Mouse (Mus musculus) left cerebral cortex, adult 11 months (tissue): ENCODE measurements around the gene Gm20388.

Source experiments
- DNase-seq: peaks from one replicate; pipeline ENCODE4 v3.0.0; 2022; ENCODE audit warnings: low spot score

Gm20388 gene

GRCm38 (mm10) chr8:120174606-120175005, 264.0 kb downstream of the Gm20388 start:
- DNase-seq = no peak

DNA sequence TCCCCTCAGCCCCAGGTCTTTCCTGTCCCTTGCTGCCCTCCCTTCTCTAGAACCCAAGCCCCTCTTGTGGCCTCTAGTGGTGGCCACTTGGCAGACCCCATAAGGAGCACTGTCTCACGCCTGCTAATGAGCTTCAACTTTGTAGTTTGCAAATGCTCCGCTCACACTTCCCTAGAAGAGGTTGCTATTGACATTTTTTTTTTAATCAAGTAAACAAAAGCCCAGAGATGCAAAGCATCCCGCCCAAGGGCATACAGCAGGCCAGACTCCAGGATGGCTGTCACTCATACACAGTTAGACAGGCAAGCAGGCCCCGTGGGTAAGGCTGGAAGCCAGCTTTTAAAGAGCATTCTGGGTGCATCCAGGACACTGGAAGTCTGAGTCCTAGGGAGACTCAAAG, 266.0 kb downstream of the Gm20388 start:
- DNase-seq = no peak

DNA sequence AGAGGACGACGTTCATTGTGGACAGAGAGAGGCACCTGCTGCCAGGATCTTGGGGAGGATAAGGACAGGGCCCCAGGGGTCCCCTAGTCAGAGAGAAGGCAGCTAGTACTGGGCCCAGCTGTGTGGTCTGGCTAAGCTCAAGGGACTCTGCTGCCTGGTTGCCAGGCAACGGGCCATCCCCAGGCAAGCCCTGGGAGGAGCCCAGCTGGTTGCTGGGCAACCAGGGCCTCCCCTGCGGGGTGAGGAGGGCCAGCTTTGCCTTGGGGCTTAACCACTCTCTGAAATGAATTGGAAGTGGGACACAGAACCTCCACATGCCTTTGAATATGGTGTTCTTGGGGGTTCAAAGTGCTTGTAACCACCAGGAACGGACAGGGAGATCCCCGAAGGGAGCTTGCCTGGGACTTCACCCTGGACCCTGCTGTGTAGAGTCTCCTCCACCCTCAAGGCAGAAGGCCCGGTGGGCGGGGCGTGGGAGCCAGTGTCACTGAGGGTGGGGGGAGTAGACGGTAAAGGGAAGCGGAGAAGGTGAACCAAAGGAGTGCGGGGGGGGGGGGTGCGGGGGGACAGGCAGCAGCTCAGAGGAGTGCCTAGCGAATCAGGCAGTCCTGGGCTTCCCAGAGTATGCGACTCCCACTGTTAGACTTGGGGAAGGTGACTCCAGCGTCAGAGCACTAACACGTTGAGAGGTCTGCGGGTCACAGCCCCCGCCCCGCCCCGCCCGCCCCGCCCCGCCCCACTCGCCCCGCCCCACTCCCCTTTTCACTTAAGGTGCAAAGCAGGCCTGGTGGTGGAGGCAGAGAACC, 266.9 kb downstream of the Gm20388 start, which contains the start of gene Fam92b:
TSS of gene Fam92b (minus strand) at position 149 of the 806 bp plus-strand sequence.
- DNase-seq = no peak

DNA sequence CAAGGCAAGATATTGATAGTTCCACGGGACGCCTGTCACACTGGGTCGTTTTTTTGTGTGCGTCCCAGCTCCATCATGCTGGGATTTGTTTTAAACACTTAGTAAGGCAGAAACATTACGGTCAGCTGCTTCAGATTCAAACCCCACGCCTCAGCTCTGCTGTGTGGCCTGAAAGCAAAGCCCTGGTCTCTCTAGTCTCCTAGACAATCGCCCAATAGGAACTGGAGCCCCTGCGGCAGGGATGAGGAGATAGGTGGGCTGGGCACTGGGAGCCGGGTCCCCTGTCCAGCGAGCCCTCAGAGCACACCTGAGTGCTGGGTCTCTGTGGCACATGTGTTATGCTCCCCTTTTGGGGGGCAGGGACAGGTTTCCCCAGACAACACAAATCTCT, 267.5 kb downstream of the Gm20388 start:
- no peak for DNase-seq

- peak; percentile 83 for DNase-seq
Observed at GRCm38 (mm10) chr8:120179027-120179431, 268.4 kb downstream of the Gm20388 start.

DNA sequence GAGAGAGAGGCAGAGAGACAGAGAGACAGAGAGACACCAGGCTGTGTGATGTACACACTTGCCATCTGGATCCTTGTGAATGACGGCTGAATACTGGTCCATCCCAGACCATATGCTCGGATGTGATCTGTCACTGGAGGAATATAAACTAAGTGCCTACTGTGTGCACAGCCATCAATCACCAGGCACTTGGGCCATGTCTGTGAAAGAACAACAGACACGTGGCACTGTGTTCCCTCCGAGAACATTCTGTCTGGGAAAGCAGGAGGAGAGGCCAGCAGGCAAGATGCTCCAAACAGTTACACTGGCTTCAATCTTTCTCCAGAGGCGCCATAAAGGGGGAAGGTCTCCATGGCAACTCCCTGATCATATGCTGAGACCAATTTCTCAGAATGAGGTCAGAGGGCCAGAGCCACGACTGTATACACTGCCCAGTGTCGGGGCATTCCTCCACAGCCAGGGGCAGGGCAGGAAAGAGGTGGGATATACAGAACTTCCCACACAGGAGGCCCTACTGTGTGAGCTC, 269.9 kb downstream of the Gm20388 start:
- no peak for DNase-seq

DNA sequence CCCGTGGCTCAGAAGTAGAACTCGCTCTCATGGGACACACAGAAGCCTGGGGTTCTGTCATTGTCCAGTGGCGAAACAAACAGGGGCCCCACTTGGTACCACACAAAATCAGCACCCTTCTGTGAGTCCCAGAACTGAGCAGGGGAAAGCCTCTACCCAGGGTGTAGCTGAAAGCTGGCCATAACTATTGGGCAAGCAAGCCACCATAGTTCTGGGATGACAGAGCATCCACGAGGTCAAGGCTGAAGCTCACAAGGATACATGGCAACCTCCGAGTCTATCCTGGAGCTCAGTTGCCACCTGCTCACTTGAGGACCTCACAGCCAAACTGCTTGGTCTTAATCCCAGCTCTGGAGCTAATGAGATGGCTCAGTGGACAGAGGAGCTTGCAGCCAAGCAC, 270.6 kb downstream of the Gm20388 start:
- DNase-seq = no peak

GRCm38 (mm10) chr8:120181861-120182414, 271.3 kb downstream of the Gm20388 start:
- no peak for DNase-seq

- no peak for DNase-seq
Observed at GRCm38 (mm10) chr8:120184366-120184765, 273.7 kb downstream of the Gm20388 start.

DNA sequence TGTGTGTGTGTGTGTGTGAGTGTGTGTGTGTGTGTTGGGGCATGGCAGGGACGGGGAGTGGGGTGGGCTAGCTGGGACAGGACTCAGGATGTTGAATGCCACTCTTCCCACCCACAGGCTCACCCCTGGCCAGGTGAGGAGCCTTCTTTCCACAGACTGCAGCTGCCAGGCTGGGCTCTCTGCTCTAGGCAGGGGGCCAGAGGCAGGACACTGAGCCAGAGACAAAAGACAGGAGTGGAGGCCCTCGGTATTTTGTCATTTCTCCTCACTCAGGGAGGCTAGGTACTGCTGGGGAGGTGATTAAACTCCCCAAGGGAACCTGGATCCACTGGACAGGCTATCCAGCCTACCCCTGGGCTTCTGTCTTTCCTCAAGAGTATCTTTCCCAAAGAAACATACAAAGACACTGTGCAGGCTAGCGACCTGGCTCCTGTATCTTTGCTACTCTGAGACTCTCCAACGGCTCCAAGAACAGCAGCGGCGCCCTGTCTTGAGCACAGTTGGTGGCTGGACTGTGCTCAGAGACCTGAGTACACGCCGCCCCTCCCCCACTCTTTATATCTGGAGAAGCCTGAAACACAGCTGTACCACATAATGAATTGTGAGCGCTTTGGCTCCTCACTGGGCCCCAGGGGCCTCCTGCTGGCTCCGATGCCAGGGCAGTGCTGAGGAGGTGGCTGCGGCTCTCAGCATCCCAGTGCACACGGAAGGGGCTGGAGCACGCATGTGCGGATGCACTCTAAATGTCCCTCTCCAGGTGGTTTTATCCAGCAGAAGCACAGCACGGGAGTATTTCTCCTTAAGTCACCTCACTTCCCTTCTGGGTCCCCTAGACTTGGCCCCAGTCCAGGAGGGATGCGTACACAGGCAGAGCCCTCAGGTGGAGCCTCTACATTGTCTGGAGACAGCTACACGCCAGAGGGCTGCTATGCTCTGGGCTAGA, 274.5 kb downstream of the Gm20388 start:
- DNase-seq = no peak

GRCm38 (mm10) chr8:120186454-120186853, 275.8 kb downstream of the Gm20388 start:
- no peak for DNase-seq

- no peak for DNase-seq
Observed at GRCm38 (mm10) chr8:120188510-120188909, 277.9 kb downstream of the Gm20388 start.

GRCm38 (mm10) chr8:120189440-120189839, 278.8 kb downstream of the Gm20388 start:
- DNase-seq = no peak

GRCm38 (mm10) chr8:120190107-120190809, 279.6 kb downstream of the Gm20388 start:
- no peak for DNase-seq

DNA sequence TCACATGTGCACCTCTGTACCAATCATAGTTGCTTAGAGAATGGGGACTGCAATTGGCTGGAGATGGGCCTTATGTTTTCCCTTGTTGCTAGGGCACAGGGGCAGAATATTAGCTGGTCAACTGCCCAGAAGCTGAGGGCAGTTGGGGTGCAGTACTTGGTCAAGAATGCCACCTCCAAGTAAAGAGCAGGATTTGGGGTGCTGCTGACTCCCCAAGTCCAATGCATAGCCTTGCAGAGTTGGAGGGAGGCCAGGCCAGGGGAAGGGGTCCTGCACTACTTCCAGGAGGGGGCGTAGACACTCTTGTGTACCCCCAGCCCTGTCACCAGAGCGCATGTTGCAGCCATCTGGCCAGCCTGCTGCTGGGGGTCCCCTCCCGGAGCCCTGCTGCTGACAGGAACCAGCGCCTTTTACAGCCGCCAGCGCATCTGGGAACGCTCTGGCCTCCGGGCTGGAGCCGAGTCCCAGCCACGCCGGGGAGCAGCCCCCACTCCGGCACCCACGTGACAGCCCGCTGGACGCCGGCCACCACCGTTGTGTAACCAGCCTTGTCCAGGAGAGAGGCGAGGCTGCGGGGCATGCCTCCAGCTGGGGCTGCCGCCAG, 280.3 kb downstream of the Gm20388 start:
- DNase-seq = peak; percentile 79

- no peak for DNase-seq
Observed at GRCm38 (mm10) chr8:120191633-120192032, 281.0 kb downstream of the Gm20388 start.

GRCm38 (mm10) chr8:120192118-120192517, 281.5 kb downstream of the Gm20388 start:
- no peak for DNase-seq

DNA sequence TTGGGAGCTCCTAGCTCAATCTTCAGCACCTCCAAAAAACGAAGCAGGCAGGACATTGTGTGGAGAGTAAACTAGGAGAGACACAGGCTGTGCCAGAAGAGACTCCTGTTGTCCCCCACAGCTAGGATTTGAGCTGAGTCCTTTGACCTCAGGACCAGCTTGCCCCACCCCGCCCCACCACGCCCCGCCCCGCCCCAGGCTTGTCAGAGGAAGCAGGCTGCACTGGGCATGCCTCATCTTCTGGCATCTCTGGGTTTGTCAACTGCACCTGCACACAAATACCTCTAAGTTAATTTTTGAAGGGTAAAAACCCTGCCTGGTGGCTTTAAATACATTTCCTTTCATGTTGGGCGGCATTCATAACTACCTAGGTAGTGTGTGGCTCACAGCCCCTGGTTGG, 290.7 kb downstream of the Gm20388 start:
- no peak for DNase-seq

DNA sequence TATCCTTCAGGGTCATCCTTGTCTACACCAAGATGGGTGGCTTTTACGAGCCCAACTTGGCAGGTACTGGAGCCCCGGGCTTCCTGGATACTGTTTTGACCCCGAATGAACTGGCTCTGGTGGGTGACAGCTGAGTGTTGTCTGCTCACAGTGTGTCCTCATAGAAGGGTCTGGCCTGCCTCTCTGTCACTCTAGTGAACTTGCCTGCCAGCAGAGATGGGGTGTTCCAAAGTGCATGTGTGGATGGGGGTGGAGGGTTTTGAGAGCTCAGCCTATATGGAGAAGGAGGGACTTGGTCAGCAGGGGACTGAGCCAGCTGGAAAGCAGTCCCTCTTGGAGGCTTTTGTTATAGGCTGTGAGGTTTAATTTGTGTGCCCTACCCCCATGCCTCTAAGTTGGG, 291.9 kb downstream of the Gm20388 start:
- no peak for DNase-seq

DNA sequence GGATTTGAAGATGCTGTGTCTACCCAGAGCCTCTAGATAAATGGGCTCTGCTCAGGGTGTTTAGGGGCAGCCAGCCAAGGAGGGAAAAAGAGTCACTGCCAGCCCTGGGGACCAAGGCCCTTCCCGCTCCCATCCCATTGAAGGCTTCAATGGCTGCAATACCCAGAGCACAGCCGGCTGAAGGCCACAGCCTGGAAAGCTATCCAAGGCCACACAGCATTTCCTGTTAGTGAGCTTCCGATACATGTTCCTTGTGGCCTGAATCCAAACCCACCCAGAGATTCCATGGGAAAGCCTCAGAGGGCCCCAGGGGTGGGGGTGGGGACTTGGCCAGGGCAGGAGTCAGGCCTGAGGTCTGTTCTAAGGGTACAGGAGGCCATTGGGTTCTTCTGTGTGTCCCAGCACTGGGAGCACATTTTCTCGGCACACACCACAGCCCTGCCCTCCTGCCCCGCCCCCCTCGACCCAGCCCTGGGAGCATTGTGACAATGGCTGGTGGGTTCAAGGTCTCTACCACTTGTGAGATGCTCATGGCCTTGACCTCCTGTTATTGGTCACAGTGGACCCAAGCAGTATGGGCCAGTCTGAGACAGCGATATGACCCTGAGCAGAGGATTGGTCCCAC, 294.2 kb downstream of the Gm20388 start:
- DNase-seq = no peak

- DNase-seq = no peak
Observed at GRCm38 (mm10) chr8:120205916-120206315, 295.3 kb downstream of the Gm20388 start.
